Mouse (Mus musculus) brown adipose tissue, adult 24 weeks (tissue): ENCODE data around the gene Slc6a14. TPM values are rescaled to one million over a fixed set of nuclear protein-coding genes. Genes with fewer than 3 reads are reported as not detected.

Experiments
- H3K27ac ChIP-seq: fragments of 200-500 bp; replicated peaks from 2 replicates; pipeline ENCODE4 v1.5.1; 2012; ENCODE audit warnings: low read depth, mild to moderate bottlenecking, low read length
- H3K4me1 ChIP-seq: fragments of 200-500 bp; 2 replicates; pipeline ENCODE4 v1.6.1; 2012; ENCODE audit warnings: low read length, mixed read lengths; ENCODE audit not compliant: control insufficient read depth, insufficient read depth, insufficient read length
- H3K4me3 ChIP-seq: fragments of 200-500 bp; 2 replicates; pipeline ENCODE4 v1.5.1; 2012; ENCODE audit warnings: low read depth, mild to moderate bottlenecking, low read length, moderate library complexity; ENCODE audit not compliant: insufficient read depth
- polyA plus RNA-seq: library from polyadenylated mRNA; stranded (reverse); fragments of >200 nt; gene quantifications from 2 replicates; pipeline ENCODE4 v1.2.4, GENCODE M21; 2012; ENCODE audit not compliant: missing spikeins, insufficient read depth, insufficient read length

The Slc6a14 gene
- polyA plus RNA-seq: not detected in 2 replicates

DNA sequence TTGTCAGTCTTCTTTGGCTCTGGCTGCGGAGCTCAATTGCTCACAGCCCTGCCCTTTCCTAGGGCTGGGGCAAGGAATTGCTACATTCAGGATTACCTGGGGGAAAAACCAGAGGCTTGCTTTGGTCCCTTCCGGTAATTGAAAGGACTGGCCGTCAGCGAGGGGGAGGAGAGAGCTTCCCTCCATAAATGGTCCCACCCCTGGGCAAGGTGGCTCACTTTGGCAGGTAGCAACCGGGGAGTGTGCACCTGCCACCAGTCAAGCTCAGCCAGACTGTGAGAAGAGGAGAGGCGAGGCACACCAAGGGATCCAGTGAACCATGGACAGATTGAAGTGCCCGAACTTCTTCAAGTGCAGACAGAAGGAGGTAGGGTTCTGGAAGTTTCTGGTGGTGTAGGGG is at the start of gene Slc6a14:
Gene Slc6a14 (plus strand): TSS at position 68 of the 400 bp plus-strand sequence.
- Histone ChIP-seq H3K4me1 (no peaks in the 10 kb centered on the region), H3K4me3 (no peak within 1 kb of the TSS), H3K27ac (no peak within 1 kb of the TSS)

DNA sequence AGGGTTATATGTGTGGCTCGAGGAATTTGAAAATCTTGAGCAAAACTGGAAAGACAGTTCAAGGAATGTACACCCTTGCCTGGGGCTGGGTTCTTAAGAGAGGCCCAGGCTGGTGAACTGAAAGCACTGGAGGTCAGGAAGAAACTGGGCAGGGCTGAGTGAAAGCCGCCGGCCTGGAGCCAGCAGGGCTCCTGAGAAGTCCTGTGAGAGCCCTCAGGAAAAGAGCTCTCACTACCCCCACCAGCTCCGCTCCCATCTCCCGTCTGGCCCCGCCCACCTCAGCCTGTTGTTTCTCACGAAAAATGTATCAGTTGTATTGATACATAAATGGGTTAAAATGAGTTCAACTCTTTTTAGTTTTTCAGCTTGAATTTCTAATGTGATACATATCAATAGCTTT is 43.8 kb upstream of the Slc6a14 start:
- Histone ChIP-seq H3K4me1 (no peaks in the 10 kb centered on the region), H3K4me3 (no peak overlapping the region), H3K27ac (no peak overlapping the region)

DNA sequence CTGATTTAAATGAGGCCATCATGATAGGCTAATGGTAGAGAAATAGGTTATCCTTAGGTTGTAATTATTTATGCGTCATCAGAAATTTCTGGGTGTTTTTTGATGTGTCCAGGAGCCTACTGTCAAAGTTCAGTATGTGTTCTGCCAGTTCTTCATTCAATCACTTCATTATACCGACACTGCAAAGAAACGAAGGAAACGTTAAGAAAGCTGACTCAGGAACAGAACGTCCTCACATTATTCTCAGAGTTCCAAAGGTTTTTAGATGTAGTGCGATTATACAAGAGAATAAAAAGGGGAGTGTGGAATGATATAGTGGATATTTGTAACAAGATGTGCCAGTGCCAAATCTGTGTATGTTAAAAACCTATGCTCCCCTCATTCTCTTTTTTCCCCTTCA is 19.5 kb upstream of the Slc6a14 start:
- no peaks in the 10 kb centered on the region for H3K4me1 ChIP-seq
- no peak overlapping the region for H3K4me3 ChIP-seq
- H3K27ac ChIP-seq: no peak overlapping the region

DNA sequence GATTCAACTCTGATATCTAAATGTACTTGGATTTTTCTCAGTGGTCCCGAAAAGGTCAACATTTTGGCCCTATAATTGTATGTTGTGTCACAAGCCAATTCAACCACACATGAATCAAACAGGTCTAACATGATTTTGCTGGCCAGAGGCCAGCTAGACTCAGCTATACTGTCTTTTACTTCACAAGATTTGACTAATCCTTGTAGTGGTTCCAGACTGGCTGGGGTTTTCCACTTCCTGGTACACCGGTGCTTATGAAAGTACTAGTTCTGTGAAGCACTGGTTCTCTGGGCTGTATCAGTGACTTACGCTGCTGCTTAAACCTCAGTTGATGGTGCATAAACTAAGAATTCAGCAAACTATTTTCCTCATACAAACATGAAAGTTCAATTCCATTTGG is 19.0 kb upstream of the Slc6a14 start:
- Histone ChIP-seq H3K27ac (no peak overlapping the region), H3K4me3 (no peak overlapping the region), H3K4me1 (no peaks in the 10 kb centered on the region)

DNA sequence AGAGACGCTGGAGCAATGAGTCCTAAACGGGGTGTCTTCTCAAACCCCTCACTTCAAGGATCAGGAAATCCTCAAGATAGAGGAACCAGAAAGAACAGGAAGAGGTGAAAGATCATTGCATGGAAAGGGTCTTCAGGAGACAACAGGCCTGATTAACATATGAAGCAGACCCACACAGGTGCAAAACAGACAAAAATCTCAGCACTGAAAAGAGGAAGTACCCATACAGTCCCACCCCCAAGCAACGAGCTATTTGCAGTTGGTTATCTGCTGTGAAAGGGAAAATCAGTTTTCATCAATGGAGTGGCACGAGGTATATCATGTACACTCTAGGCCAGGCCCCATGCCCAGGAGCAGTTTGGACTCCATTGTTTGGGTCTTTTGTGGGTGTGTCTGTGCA is 13.1 kb upstream of the Slc6a14 start:
- H3K4me3 ChIP-seq: no peak overlapping the region
- no peaks in the 10 kb centered on the region for H3K4me1 ChIP-seq
- H3K27ac ChIP-seq: no peak overlapping the region

DNA sequence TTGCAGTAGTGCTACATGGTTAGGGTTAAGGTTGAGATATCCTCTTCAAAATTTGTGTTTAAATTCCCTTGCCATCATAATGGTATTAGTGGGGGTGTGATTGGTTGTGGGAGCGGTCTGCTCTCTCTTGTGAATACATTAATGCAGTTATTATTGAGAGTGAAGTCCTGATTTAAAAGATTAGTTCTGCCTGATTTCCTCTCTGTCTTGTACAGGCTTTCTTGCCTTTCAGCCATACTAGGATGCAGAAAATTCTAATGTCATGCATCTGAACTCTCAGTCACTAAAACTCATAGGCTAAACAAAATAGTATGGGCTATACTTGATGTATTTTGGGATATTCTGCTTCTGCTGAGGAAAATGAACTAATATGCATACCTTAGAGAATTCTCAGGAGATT is 10.2 kb upstream of the Slc6a14 start:
- Histone ChIP-seq H3K4me3 (no peak overlapping the region), H3K4me1 (no peaks in the 10 kb centered on the region), H3K27ac (no peak overlapping the region)

DNA sequence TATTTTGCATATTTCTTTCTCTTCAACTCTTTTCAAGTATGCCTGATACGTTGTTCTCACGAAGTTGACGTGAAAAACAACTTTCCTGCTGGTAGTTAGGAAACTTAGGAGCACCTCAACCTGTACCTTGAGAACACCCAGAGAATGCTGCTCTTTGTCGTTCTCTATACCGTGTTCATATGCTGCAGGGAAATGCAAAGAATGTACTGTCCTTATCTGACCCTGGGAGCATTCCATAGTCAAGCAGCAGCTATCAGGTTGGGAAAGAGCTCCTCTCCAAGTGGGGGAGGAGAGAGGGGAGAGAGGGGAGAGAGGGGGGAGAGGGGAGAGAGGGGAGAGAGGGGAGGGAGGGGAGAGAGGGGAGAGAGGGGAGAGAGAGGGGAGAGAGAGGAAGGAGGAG is 597 bp downstream of the Slc6a14 start:
- Histone ChIP-seq H3K4me1 (no peaks in the 10 kb centered on the region), H3K4me3 (no peak overlapping the region), H3K27ac (no peak overlapping the region)

DNA sequence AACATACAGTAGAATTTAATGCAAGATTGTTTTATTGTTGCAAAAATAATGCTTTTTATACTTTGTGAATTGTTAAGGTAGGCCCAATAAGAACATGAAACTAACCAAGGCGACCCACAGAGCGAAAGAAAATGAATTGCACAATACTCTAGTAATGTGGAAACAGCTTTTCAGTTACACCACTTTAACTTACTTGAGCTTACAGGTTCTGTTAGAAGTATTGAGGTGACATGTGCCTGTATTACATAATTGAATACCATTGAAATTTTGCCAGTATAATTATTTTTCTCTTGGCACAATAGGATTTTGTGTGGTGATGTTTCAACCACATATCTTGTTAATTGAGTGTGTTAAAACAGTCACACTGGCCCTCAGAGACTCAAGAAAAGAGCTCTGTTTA is 2.2 kb downstream of the Slc6a14 start:
- no peak overlapping the region for H3K4me3 ChIP-seq
- H3K27ac ChIP-seq: no peak overlapping the region
- H3K4me1 ChIP-seq: no peaks in the 10 kb centered on the region

DNA sequence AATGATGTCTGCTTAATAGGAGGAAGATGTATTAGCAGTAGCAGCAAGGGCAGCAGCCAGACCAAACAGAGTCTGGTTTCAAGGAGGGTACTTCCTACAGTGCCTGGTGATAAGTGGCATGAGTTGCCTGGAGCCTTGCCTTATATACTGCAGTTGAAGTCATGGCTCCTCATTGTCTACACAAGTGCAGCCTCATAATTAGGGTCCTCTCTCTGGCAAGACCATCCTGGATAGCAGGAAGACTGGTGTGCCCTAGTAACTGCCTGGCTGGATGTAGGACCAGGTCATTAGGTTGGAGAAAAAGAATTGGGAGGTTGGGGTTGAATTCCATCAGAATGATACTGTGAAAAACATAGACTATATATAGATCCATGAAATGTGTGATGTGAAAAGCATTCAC is 30.3 kb downstream of the Slc6a14 start, which contains the start of gene Gm28269:
Gene Gm28269 (minus strand): TSS at position 101 of the 400 bp plus-strand sequence.
- H3K4me3 ChIP-seq: no peak within 1 kb of the TSS
- H3K4me1 ChIP-seq: no peaks in the 10 kb centered on the region
- H3K27ac ChIP-seq: no peak within 1 kb of the TSS

Other genes starting within 250 kb of the Slc6a14 start
- not detected in 2 replicates for gene Agtr2, start 230.4 kb upstream of the Slc6a14 start, polyA plus RNA-seq
- not detected in 2 replicates for gene Gm28269, start 30.2 kb downstream of the Slc6a14 start, polyA plus RNA-seq